Mouse (Mus musculus): Measurements from ENCODE around the gene Vmn1r94. TPM values are rescaled to one million over a fixed set of nuclear protein-coding genes. Genes with fewer than 3 reads are reported as not detected.
"Not testable (repeated sequence)": the region's sequence is repeated elsewhere in the genome, so short reads cannot be mapped to it uniquely, and the experiment has no call there.

Vmn1r94 gene
- polyA plus RNA-seq (2015; fragmentation: Nextera tagmentation; extraction: Ambion mirVana): not detected in 2 replicates

DNA sequence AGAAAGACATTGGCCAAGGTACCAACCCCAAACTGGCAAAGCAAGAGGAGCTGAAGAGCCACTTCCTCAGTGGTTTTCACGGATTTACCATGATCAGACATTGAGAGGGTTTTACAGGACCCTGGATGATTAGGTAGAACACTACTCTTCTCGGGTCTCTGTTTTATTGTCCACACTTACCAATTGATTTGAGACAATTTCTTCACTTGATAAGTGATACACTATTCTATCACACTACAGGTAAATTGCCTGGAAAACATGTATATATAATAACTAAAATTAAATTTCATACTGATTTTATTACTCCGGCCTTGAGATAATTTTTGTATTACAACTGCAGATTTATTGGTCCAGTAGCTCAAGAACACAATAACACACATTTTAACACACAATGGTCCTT lies at the start of gene Vmn1r94:
Gene Vmn1r94, minus strand, starts transcription at position 101 of the 400 bp plus-strand sequence.
- WGBS: no CpG with 5 or more reads among the region's 3 CpGs
- not testable (repeated sequence) for H3K27me3 ChIP-seq (ENCODE audit: control insufficient read depth, insufficient read depth, low read length); H3K36me3 ChIP-seq (ENCODE audit: control insufficient read depth, insufficient read depth, low read length); H3K9ac ChIP-seq (ENCODE audit: low read length); H3K4me1 ChIP-seq (ENCODE audit: control insufficient read depth, insufficient read depth, low read length); H3K4me2 ChIP-seq (ENCODE audit: low read depth, low read length); ATAC-seq (ENCODE audit: insufficient read depth, low FRiP score); H3K4me3 ChIP-seq (replicated peaks; ENCODE audit: low read length); H3K27ac ChIP-seq (ENCODE audit: low read length); H3K9me3 ChIP-seq (replicated peaks; ENCODE audit: control insufficient read depth, low read length)

DNA sequence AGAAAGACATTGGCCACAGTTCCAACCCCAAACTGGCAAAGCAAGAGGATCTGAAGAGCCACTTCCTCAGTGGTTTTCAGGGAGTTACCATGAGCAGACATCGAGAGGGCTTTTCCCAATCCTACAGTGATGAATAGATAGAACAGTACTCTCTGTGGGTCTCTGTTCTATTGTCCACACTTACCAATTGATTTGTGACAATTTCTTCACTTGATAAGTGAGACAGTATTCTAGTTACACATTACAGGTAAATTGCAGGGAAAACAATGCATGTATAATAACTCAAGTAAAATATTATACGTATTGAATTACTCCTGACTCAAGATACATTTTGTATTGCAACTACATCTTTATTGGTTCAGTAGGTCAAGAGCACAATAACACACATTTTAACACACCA lies 37.3 kb upstream of the Vmn1r94 start, which contains the start of gene Gm6164:
Gene Gm6164, minus strand, starts transcription at position 101 of the 400 bp plus-strand sequence.
- H3K27me3 ChIP-seq (ENCODE audit: control insufficient read depth, insufficient read depth, low read length); H3K4me1 ChIP-seq (ENCODE audit: control insufficient read depth, insufficient read depth, low read length); H3K36me3 ChIP-seq (ENCODE audit: control insufficient read depth, insufficient read depth, low read length); ATAC-seq (ENCODE audit: insufficient read depth, low FRiP score); H3K4me2 ChIP-seq (ENCODE audit: low read depth, low read length); H3K27ac ChIP-seq (ENCODE audit: low read length); H3K4me3 ChIP-seq (replicated peaks; ENCODE audit: low read length); H3K9me3 ChIP-seq (replicated peaks; ENCODE audit: control insufficient read depth, low read length); H3K9ac ChIP-seq (ENCODE audit: low read length): not testable (repeated sequence)
- whole genome bisulfite sequencing: no CpG with 5 or more reads among the region's 2 CpGs

DNA sequence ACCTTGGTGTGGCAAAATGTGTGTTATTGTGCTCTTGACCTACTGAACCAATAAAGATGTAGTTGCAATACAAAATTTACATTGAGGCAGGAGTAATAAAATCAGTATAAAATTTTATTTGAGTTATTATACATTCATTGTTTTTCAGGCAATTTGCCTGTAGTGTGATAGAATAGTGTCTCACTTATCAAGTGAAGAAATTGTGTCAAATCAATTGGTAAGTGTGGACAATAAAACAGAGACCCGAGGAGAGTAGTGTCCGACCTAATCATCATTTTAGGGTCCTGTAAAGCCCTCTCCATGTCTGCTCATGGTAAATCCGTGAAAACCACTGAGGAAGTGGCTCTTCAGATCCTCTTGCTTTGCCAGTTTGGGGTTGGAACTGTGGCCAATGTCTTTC lies 25.2 kb upstream of the Vmn1r94 start, which contains the start of gene Vmn1r95:
Gene Vmn1r95, plus strand, starts transcription at position 301 of the 400 bp plus-strand sequence.
- H3K36me3 ChIP-seq (ENCODE audit: control insufficient read depth, insufficient read depth, low read length); H3K4me2 ChIP-seq (ENCODE audit: low read depth, low read length); H3K27ac ChIP-seq (ENCODE audit: low read length); H3K9ac ChIP-seq (ENCODE audit: low read length); H3K27me3 ChIP-seq (ENCODE audit: control insufficient read depth, insufficient read depth, low read length); ATAC-seq (ENCODE audit: insufficient read depth, low FRiP score); H3K4me1 ChIP-seq (ENCODE audit: control insufficient read depth, insufficient read depth, low read length); H3K9me3 ChIP-seq (replicated peaks; ENCODE audit: control insufficient read depth, low read length); H3K4me3 ChIP-seq (replicated peaks; ENCODE audit: low read length): not testable (repeated sequence)
- no CpG with 5 or more reads among the region's 3 CpGs for WGBS

DNA sequence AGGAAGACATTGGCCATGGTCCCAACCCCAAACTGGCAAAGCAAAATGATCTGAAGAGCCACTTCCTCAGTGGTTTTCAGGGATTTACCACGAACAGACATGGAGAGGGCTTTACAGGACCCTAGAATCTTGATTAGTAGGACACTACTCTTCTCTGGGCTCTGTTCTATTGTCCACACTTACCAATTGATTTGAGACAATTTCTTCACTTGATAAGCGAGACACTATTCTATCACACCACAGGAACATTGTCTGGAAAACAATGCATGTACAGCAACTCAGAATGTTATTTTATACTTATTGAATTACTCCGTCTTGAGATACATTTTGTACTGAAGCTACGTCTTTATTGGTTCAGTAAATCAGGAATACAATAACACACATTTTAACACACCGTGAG lies 29.2 kb downstream of the Vmn1r94 start, which contains the start of gene Vmn1r93:
Gene Vmn1r93, minus strand, starts transcription at position 101 of the 400 bp plus-strand sequence.
- not testable (repeated sequence) for H3K9me3 ChIP-seq (replicated peaks; ENCODE audit: control insufficient read depth, low read length); H3K27me3 ChIP-seq (ENCODE audit: control insufficient read depth, insufficient read depth, low read length); ATAC-seq (ENCODE audit: insufficient read depth, low FRiP score); H3K9ac ChIP-seq (ENCODE audit: low read length); H3K4me3 ChIP-seq (replicated peaks; ENCODE audit: low read length); H3K4me1 ChIP-seq (ENCODE audit: control insufficient read depth, insufficient read depth, low read length); H3K27ac ChIP-seq (ENCODE audit: low read length); H3K36me3 ChIP-seq (ENCODE audit: control insufficient read depth, insufficient read depth, low read length); H3K4me2 ChIP-seq (ENCODE audit: low read depth, low read length)
- no CpG with 5 or more reads among the region's 5 CpGs for WGBS

DNA sequence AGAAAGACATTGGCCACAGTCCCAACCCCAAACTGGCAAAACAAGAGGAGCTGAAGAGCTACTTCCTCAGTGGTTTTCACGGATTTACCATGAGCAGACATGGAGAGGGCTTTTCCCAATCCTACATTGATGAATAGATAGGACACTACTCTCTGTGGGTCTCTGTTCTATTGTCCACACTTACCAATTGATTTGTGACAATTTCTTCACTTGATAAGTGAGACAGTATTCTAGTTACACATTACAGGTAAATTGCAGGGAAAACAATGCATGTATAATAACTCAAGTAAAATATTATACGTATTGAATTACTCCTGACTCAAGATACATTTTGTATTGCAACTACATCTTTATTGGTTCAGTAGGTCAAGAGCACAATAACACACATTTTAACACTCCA lies 45.7 kb downstream of the Vmn1r94 start, which contains the start of gene Gm16442:
Gene Gm16442, minus strand, starts transcription at position 101 of the 400 bp plus-strand sequence.
- not testable (repeated sequence) for H3K9ac ChIP-seq (ENCODE audit: low read length); H3K4me2 ChIP-seq (ENCODE audit: low read depth, low read length); H3K36me3 ChIP-seq (ENCODE audit: control insufficient read depth, insufficient read depth, low read length); H3K27ac ChIP-seq (ENCODE audit: low read length); ATAC-seq (ENCODE audit: insufficient read depth, low FRiP score); H3K27me3 ChIP-seq (ENCODE audit: control insufficient read depth, insufficient read depth, low read length); H3K4me1 ChIP-seq (ENCODE audit: control insufficient read depth, insufficient read depth, low read length); H3K9me3 ChIP-seq (replicated peaks; ENCODE audit: control insufficient read depth, low read length); H3K4me3 ChIP-seq (replicated peaks; ENCODE audit: low read length)
- WGBS: no CpG with 5 or more reads among the region's 2 CpGs

Other genes starting within 250 kb of the Vmn1r94 start
- gene Pvr, start 247.2 kb downstream of the Vmn1r94 start, polyA plus RNA-seq (2015; fragmentation: Nextera tagmentation; extraction: Ambion mirVana): 13.3 and 15.8 TPM in 2 replicates
- gene Igsf23, start 217.6 kb downstream of the Vmn1r94 start, polyA plus RNA-seq (2015; fragmentation: Nextera tagmentation; extraction: Ambion mirVana): 3.1 and 3.8 TPM in 2 replicates
- gene Ceacam20, start 203.0 kb downstream of the Vmn1r94 start, polyA plus RNA-seq (2015; fragmentation: Nextera tagmentation; extraction: Ambion mirVana): 0.27 and 0.39 TPM in 2 replicates
- not detected in 2 replicates for gene Nlrp9b, start 176.9 kb downstream of the Vmn1r94 start, polyA plus RNA-seq (2015; fragmentation: Nextera tagmentation; extraction: Ambion mirVana)
- gene Vmn1r91, start 68.7 kb downstream of the Vmn1r94 start, polyA plus RNA-seq (2015; fragmentation: Nextera tagmentation; extraction: Ambion mirVana): not detected in 2 replicates
- not detected in 2 replicates for gene Gm16442, start 45.8 kb downstream of the Vmn1r94 start, polyA plus RNA-seq (2015; fragmentation: Nextera tagmentation; extraction: Ambion mirVana)
- gene Vmn1r93, start 29.3 kb downstream of the Vmn1r94 start, polyA plus RNA-seq (2015; fragmentation: Nextera tagmentation; extraction: Ambion mirVana): not detected in 2 replicates
- not detected in 2 replicates for gene Vmn1r95, start 25.3 kb upstream of the Vmn1r94 start, polyA plus RNA-seq (2015; fragmentation: Nextera tagmentation; extraction: Ambion mirVana)
- gene Gm6164, start 37.2 kb upstream of the Vmn1r94 start, polyA plus RNA-seq (2015; fragmentation: Nextera tagmentation; extraction: Ambion mirVana): not detected in 2 replicates
- not detected in 2 replicates for gene Gm4498, start 65.5 kb upstream of the Vmn1r94 start, polyA plus RNA-seq (2015; fragmentation: Nextera tagmentation; extraction: Ambion mirVana)
- not detected in 2 replicates for gene Gm5890, start 94.5 kb upstream of the Vmn1r94 start, polyA plus RNA-seq (2015; fragmentation: Nextera tagmentation; extraction: Ambion mirVana)
- not detected in 2 replicates for gene Gm4133, start 165.7 kb upstream of the Vmn1r94 start, polyA plus RNA-seq (2015; fragmentation: Nextera tagmentation; extraction: Ambion mirVana)
- not detected in 2 replicates for gene Gm5728, start 207.0 kb upstream of the Vmn1r94 start, polyA plus RNA-seq (2015; fragmentation: Nextera tagmentation; extraction: Ambion mirVana)
- not detected in 2 replicates for gene Vmn1r100, start 249.6 kb upstream of the Vmn1r94 start, polyA plus RNA-seq (2015; fragmentation: Nextera tagmentation; extraction: Ambion mirVana)